Mouse (Mus musculus): ENCODE measurements around the gene Epn1.

- TF ChIP-seq CTCF (IDR thresholded peaks at IDR 0.05; ENCODE audit: control insufficient read depth, insufficient read depth, insufficient read length): no peak
- TF ChIP-seq CEBPB (IDR thresholded peaks at IDR 0.05; ENCODE audit: low read depth): no peak
- TF ChIP-seq MAX (IDR thresholded peaks at IDR 0.05): no peak
- TF ChIP-seq MYOG (IDR thresholded peaks at IDR 0.05; ENCODE audit: control insufficient read depth, extremely low read depth, insufficient read length): no peak
- TF ChIP-seq MYOD1 (IDR thresholded peaks at IDR 0.05; ENCODE audit: control insufficient read depth, insufficient read length, low read depth): no peak
- no peak for TF ChIP-seq USF1 (IDR thresholded peaks at IDR 0.05; ENCODE audit: low read depth)
Measured at GRCm38 (mm10) chr7:5102564-5102963, 22.5 kb downstream of the Epn1 start.
